Mouse (Mus musculus) lung, embryonic 14.5 days (tissue): ENCODE measurements at regions not wholly inside any gene's neighbourhood (a gene's known extent, or its start where the extent isn't known, plus 50 kb on each side); places are given as distances from the start of the nearest gene placed in this dataset.

Experiments
- ATAC-seq: fragments of 200-750 bp; cut with Nextera tagmentation; 2 replicates; pipeline ENCODE4 v1.8.0; 2017; ENCODE audit warnings: mild to moderate bottlenecking, moderate TSS enrichment, moderate library complexity; ENCODE audit not compliant: insufficient read depth
- DNase-seq: peaks from one replicate; pipeline ENCODE4 v3.0.0-alpha.2; 2015
- H3K27ac ChIP-seq: fragments of 300-500 bp; sonication (generic); 2 replicates; pipeline ENCODE4 v1.5.1; 2014; ENCODE audit warnings: low read depth, mild to moderate bottlenecking, moderate library complexity
- H3K27me3 ChIP-seq: fragments of 300-500 bp; sonication (generic); 2 replicates; pipeline ENCODE4 v1.6.1; 2014; ENCODE audit warnings: low read length, control low read depth; ENCODE audit not compliant: insufficient read depth
- H3K36me3 ChIP-seq: fragments of 300-500 bp; sonication (generic); 2 replicates; pipeline ENCODE4 v1.6.1; 2014; ENCODE audit warnings: control low read depth; ENCODE audit not compliant: insufficient read depth
- H3K4me1 ChIP-seq: fragments of 300-500 bp; sonication (generic); 2 replicates; pipeline ENCODE4 v1.6.1; 2014; ENCODE audit warnings: antibody characterized with exemption, control low read depth; ENCODE audit not compliant: insufficient read depth
- H3K4me2 ChIP-seq: fragments of 300-500 bp; sonication (generic); 2 replicates; pipeline ENCODE4 v1.6.1; 2014; ENCODE audit warnings: mild to moderate bottlenecking
- H3K4me3 ChIP-seq: fragments of 300-500 bp; sonication (generic); 2 replicates; pipeline ENCODE4 v1.5.1; 2014; ENCODE audit warnings: low read depth, low read length
- H3K9ac ChIP-seq: fragments of 300-500 bp; sonication (generic); 2 replicates; pipeline ENCODE4 v1.6.1; 2014
- H3K9me3 ChIP-seq: fragments of 300-500 bp; sonication (generic); 2 replicates; pipeline ENCODE4 v1.6.1; 2016; ENCODE audit warnings: low read depth, low read length, control low read depth
- CTCF ChIP-seq: IDR thresholded peaks from 2 replicates; pipeline ENCODE4 v1.5.1; 2016; ENCODE audit warnings: antibody characterized with exemption, low read depth
- WGBS: fragments of 180-500 bp; shearing (Covaris S2); extraction: QIAGEN DNeasy Blood & Tissue Kit; methylation state at CpG from one replicate; pipeline ENCODE4 v1.1.7; 2014; 5-methylcytosine and 5-hydroxymethylcytosine counted together

GRCm38 (mm10) chr11:117586857-117587425 is 67.1 kb upstream of the Tnrc6c start:
- H3K27ac ChIP-seq, result no peak overlapping the region
- H3K9me3 ChIP-seq, result no peaks in the 10 kb centered on the region
- no peaks in the 10 kb centered on the region for H3K4me1 ChIP-seq
- no peak for TF ChIP-seq CTCF
- H3K4me3 ChIP-seq, result no peak overlapping the region
- DNase-seq, result no peak
- H3K4me2 ChIP-seq, result no peak overlapping the region
- WGBS, result 86% methylated on average over 7 of the region's 7 CpGs
- no peaks in the 10 kb centered on the region for H3K27me3 ChIP-seq
- H3K9ac ChIP-seq, result no peak overlapping the region
- H3K36me3 ChIP-seq, result no peaks in the 10 kb centered on the region
- ATAC-seq, result no peak

- Histone ChIP-seq H3K4me1 (no peaks in the 10 kb centered on the region), H3K9me3 (no peaks in the 10 kb centered on the region), H3K9ac (no peak overlapping the region), H3K4me3 (no peak overlapping the region), H3K27ac (no peak overlapping the region), H3K36me3 (no peaks in the 10 kb centered on the region), H3K4me2 (no peak overlapping the region), H3K27me3 (no peaks in the 10 kb centered on the region)
- no peak for DNase-seq
- no peak for ATAC-seq
- TF ChIP-seq CTCF, result no peak
- WGBS, result 63% methylated on average over 8 of the region's 8 CpGs
These were observed 65.1 kb upstream of the Tnrc6c start for GRCm38 (mm10) chr11:117589006-117589405.

- H3K9me3 ChIP-seq, result no peaks in the 10 kb centered on the region
- H3K27ac ChIP-seq, result no peak overlapping the region
- H3K4me1 ChIP-seq, result no peaks in the 10 kb centered on the region
- no peak for DNase-seq
- no peak for ATAC-seq
- H3K4me3 ChIP-seq, result no peak overlapping the region
- WGBS, result 56% methylated on average over 14 of the region's 14 CpGs
- no peak overlapping the region for H3K4me2 ChIP-seq
- no peaks in the 10 kb centered on the region for H3K27me3 ChIP-seq
- no peak overlapping the region for H3K9ac ChIP-seq
- TF ChIP-seq CTCF, result no peak
- H3K36me3 ChIP-seq, result no peaks in the 10 kb centered on the region
These were observed 64.7 kb upstream of the Tnrc6c start for GRCm38 (mm10) chr11:117589422-117589821.

DNA sequence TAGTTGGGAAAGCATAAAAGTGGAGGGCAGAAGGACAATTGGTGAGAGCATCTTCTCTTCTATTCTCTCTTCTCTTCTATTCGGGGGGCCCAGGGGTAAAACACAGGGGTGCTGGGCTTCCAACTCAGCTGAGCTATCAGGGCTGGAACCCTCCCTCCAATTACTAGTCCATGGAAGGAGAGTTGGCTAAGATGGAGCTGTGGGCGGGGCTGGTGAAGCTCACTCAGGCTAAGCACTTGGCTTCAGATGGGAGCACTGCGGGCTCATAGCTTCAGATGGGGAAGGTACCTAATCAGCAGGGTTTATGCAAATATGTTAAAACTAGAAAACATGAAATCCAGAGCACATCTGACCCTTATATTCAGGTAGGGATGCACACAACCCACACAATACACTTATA is 61.5 kb upstream of the Tnrc6c start:
- no peak for DNase-seq
- 45% methylated on average over 3 of the region's 3 CpGs for WGBS
- no peak for TF ChIP-seq CTCF

DNA sequence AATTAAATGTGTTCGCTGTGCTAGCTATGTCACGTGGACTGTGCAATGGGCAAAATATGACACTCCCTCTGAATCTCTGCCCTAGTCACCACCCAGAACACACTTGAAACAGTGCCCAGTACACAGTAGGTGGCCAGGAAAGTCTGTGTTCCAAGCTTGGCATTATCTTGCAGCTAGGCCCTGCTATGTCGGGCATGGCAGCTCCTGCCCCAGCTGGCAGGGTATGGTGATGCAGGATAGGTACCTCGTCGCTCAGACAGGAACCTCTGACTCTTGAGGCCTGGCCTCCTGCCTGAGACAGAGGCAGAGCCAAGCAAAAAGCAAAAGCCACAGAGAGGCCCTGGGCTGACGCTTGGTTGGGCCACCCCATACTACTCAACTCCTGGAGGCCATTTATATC is 57.9 kb upstream of the Tnrc6c start:
- no peak for TF ChIP-seq CTCF
- no peak overlapping the region for H3K9ac ChIP-seq
- H3K36me3 ChIP-seq, result no peaks in the 10 kb centered on the region
- no peak overlapping the region for H3K4me2 ChIP-seq
- 74% methylated on average over 6 of the region's 6 CpGs for WGBS
- H3K4me3 ChIP-seq, result no peak overlapping the region
- H3K9me3 ChIP-seq, result no peaks in the 10 kb centered on the region
- DNase-seq, result no peak
- H3K27me3 ChIP-seq, result peaks cover 49% of the 10 kb centered on the region
- no peak for ATAC-seq
- no peak overlapping the region for H3K27ac ChIP-seq
- H3K4me1 ChIP-seq, result 0 out of 2 replicates have a peak, but pooled peaks cover 11% of the 10 kb centered on the region

More for the DNA sequence above, 61.5 kb upstream of the Tnrc6c start:
- Histone ChIP-seq H3K4me3 (no peak overlapping the region), H3K27ac (no peak overlapping the region), H3K4me2 (no peak overlapping the region), H3K9ac (no peak overlapping the region), H3K36me3 (no peaks in the 10 kb centered on the region), H3K27me3 (peaks cover 14% of the 10 kb centered on the region; the same call in 1 of the 2 replicates), H3K9me3 (no peaks in the 10 kb centered on the region), H3K4me1 (no peaks in the 10 kb centered on the region)
- no peak for ATAC-seq

- 34% methylated on average over 5 of the region's 5 CpGs for WGBS
- peaks cover 50% of the 10 kb centered on the region for H3K27me3 ChIP-seq
These were observed 56.3 kb upstream of the Tnrc6c start for GRCm38 (mm10) chr11:117597754-117598153.

GRCm38 (mm10) chr11:117598170-117598583 is 55.9 kb upstream of the Tnrc6c start:
- Histone ChIP-seq H3K4me3 (peak overlapping the region; percentile 33; the same call in 1 of the 2 replicates), H3K27me3 (peaks cover 50% of the 10 kb centered on the region), H3K36me3 (no peaks in the 10 kb centered on the region), H3K9me3 (no peaks in the 10 kb centered on the region), H3K9ac (no peak overlapping the region), H3K27ac (no peak overlapping the region), H3K4me1 (0 out of 2 replicates have a peak, but pooled peaks cover 11% of the 10 kb centered on the region), H3K4me2 (no peak overlapping the region)
- ATAC-seq (no peak), DNase-seq (no peak)
- TF ChIP-seq CTCF, result no peak
- WGBS, result 4% methylated on average over 6 of the region's 6 CpGs

More at GRCm38 (mm10) chr11:117597754-117598153, 56.3 kb upstream of the Tnrc6c start:
- no peaks in the 10 kb centered on the region for H3K36me3 ChIP-seq
- H3K9ac ChIP-seq, result no peak overlapping the region
- no peaks in the 10 kb centered on the region for H3K9me3 ChIP-seq
- no peak overlapping the region for H3K4me3 ChIP-seq
- ATAC-seq (no peak), DNase-seq (no peak)
- H3K4me1 ChIP-seq, result 0 out of 2 replicates have a peak, but pooled peaks cover 11% of the 10 kb centered on the region
- no peak overlapping the region for H3K4me2 ChIP-seq
- H3K27ac ChIP-seq, result no peak overlapping the region
- TF ChIP-seq CTCF, result no peak
